Mouse (Mus musculus) adrenal gland, postnatal 36 days (tissue): Measurements from ENCODE around the gene Gm527. TPM values are rescaled to one million over a fixed set of nuclear protein-coding genes. Genes with fewer than 3 reads are reported as not detected.

ENCODE experiments used
- total RNA-seq, 2 experiments: library from RNA; stranded (reverse); gene quantifications; 2 replicates each; pipeline ENCODE4 v1.2.3; 2021

Gm527 gene
- total RNA-seq, 2 experiments from 2014 or later: 3.6 to 4.1 TPM

Other genes starting within 250 kb of the Gm527 start
- 10 to 100 TPM; 13.0 to 13.8 TPM for gene Klhl28, start 47.6 kb downstream of the Gm527 start, total RNA-seq
- gene Togaram1, start 47.9 kb downstream of the Gm527 start, total RNA-seq: 10 to 100 TPM; 35.8 to 40.9 TPM
- 10 to 100 TPM; 28.5 to 34.3 TPM for gene Prpf39, start 118.4 kb downstream of the Gm527 start, total RNA-seq
- gene Fkbp3, start 156.1 kb downstream of the Gm527 start, total RNA-seq: 100 to 1,000 TPM; 107 to 113 TPM
- gene Fancm, start 157.7 kb downstream of the Gm527 start, total RNA-seq: 10 to 100 TPM in 1 of 2 experiments, 1 to 10 TPM in 1; 9.1 to 11.2 TPM